In genomic region chr11:54731367-54731766, GRCm38 (mm10) we compare ENCODE assay signal across 17 mouse cellular contexts.
"Had no signal": no experiment of that assay in that cellular context is flagged by ENCODE, and none has a peak within 500 bp of the region (broad histone marks: within the 10 kb centered on the region; RNA-seq: fewer than 3 reads in every experiment).

No protein-coding gene starts in this region.

- H3K27me3 ChIP-seq: lung, embryonic 15.5 days; megakaryocyte, embryonic 14.5 days; midbrain, embryonic 13.5 days; midbrain, embryonic 15.5 days; neural tube, embryonic 12.5 days; stomach, embryonic 15.5 days had no signal

- H3K27ac ChIP-seq: lung, embryonic 15.5 days; macrophage; midbrain, embryonic 13.5 days; midbrain, embryonic 15.5 days; neural tube, embryonic 12.5 days; stomach, embryonic 15.5 days; stomach, postnatal 0 days had no signal

- H3K36me3 ChIP-seq: midbrain, embryonic 15.5 days had no signal

- H3K9ac ChIP-seq: lung, embryonic 15.5 days; midbrain, embryonic 13.5 days; midbrain, embryonic 15.5 days; neural tube, embryonic 12.5 days; stomach, embryonic 15.5 days had no signal

- H3K4me2 ChIP-seq: lung, embryonic 15.5 days; midbrain, embryonic 11.5 days; midbrain, embryonic 13.5 days; midbrain, embryonic 15.5 days; neural tube, embryonic 12.5 days; stomach, embryonic 15.5 days had no signal

- ATAC-seq: lung, postnatal 0 days; midbrain, embryonic 13.5 days; midbrain, embryonic 15.5 days had no signal

- H3K4me1 ChIP-seq: lung, embryonic 15.5 days; neural tube, embryonic 12.5 days; stomach, embryonic 15.5 days had no signal

- DNase-seq: lung, adult 2 months; lung, postnatal 14 days; lung, postnatal 36 days; right cerebral cortex, postnatal 14 days; thymus, adult 2 months; thymus, postnatal 25 days; thymus, postnatal 4 days had no signal

- H3K9me3 ChIP-seq: lung, embryonic 15.5 days; megakaryocyte, embryonic 14.5 days; midbrain, embryonic 13.5 days; midbrain, embryonic 15.5 days; neural tube, embryonic 12.5 days; stomach, embryonic 15.5 days had no signal

- H3K4me3 ChIP-seq: lung, embryonic 15.5 days; megakaryocyte, embryonic 14.5 days; midbrain, embryonic 13.5 days; midbrain, embryonic 15.5 days; neural tube, embryonic 12.5 days; stomach, embryonic 15.5 days had no signal
